Mouse (Mus musculus) neural tube, embryonic 13.5 days (tissue): ENCODE data around the gene Vezf1. TPM values are rescaled to one million over a fixed set of nuclear protein-coding genes. Genes with fewer than 3 reads are reported as not detected.

Experiments
- ATAC-seq: fragments of 200-750 bp; cut with Nextera tagmentation; 2 replicates; pipeline ENCODE4 v1.8.0; 2017; ENCODE audit warnings: low read depth, mild to moderate bottlenecking, moderate TSS enrichment, moderate library complexity
- H3K27ac ChIP-seq: fragments of 300-500 bp; sonication (generic); replicated peaks from 2 replicates; pipeline ENCODE4 v1.5.1; 2015; ENCODE audit warnings: moderate library complexity, mild to moderate bottlenecking, inconsistent platforms
- H3K27me3 ChIP-seq: fragments of 300-500 bp; sonication (generic); 2 replicates; pipeline ENCODE4 v1.6.1; 2015; ENCODE audit warnings: mild to moderate bottlenecking, inconsistent platforms
- H3K36me3 ChIP-seq: fragments of 300-500 bp; sonication (generic); 2 replicates; pipeline ENCODE4 v1.6.1; 2015; ENCODE audit warnings: mild to moderate bottlenecking, inconsistent platforms
- H3K4me1 ChIP-seq: fragments of 300-500 bp; sonication (generic); replicated peaks from 2 replicates; pipeline ENCODE4 v1.6.1; 2015; ENCODE audit warnings: inconsistent platforms
- H3K4me2 ChIP-seq: fragments of 300-500 bp; sonication (generic); 2 replicates; pipeline ENCODE4 v1.6.1; 2015; ENCODE audit warnings: inconsistent platforms, mild to moderate bottlenecking, moderate library complexity
- H3K4me3 ChIP-seq: fragments of 300-500 bp; sonication (generic); 2 replicates; pipeline ENCODE4 v1.5.1; 2015; ENCODE audit warnings: mild to moderate bottlenecking, inconsistent platforms
- H3K9ac ChIP-seq: fragments of 300-500 bp; sonication (generic); 2 replicates; pipeline ENCODE4 v1.6.1; 2015; ENCODE audit warnings: moderate library complexity, mild to moderate bottlenecking, inconsistent platforms
- H3K9me3 ChIP-seq: fragments of 300-500 bp; sonication (generic); 2 replicates; pipeline ENCODE4 v1.6.1; 2016; ENCODE audit warnings: inconsistent platforms
- WGBS: fragments of 180-500 bp; shearing (Covaris S2); methylation state at CpG from one replicate; pipeline ENCODE4 v1.1.7; 2015; 5-methylcytosine and 5-hydroxymethylcytosine counted together
- polyA plus RNA-seq: library from polyadenylated mRNA; unstranded; fragments of >200 nt; fragmentation: Nextera tagmentation; extraction: Ambion mirVana; gene quantifications from 2 replicates; pipeline ENCODE4 v1.2.1, GENCODE M21; 2015

Vezf1 gene
- polyA plus RNA-seq: 53.9 and 62.8 TPM in 2 replicates

DNA sequence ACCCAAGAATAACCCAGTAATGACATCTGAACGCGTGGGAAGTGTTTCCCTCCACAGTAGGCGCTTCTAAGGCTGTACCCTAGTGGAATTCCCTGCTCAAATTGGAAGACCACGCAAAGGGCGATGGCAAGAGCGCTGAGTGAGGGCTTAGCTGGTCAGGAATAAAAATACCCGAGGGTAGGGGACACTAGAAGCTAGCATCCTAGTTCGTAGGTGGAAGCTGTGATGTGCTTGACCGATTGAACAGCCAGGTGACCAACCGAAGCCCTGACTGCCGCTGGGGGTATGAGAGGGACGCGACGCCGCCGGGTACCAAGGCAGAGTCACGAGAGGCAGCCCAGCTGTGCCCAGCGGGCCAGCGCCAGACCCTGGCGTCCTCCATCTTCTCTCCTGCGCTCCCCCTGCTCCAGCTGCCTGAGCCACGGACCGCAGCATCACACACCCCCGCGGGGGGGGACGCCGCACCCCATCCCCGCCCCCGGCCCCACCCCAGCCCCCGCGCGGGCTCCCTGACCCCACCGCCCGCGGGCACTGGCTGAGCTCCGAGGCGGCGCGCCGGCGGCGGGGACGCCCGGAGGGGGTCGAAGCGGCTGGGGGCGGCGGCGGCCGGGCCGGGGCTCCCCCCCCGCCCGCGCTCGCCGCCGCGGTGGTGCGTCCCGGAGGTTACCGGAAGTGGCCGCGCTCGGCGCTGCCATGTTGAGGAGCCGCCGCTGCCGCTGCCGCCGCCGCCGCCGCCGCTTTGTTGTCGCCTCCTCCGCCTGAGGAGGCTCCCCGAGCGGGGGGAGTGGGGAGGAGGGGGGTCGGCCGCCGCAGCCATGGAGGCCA is at the start of gene Vezf1:
Vezf1 (plus strand) TSS at position 694 of the 825 bp plus-strand sequence.
- peak within 1 kb of the TSS; percentile 93 for H3K4me3 ChIP-seq
- H3K9ac ChIP-seq: peak within 1 kb of the TSS; percentile 100
- peak within 1 kb of the TSS; percentile 91 for H3K4me2 ChIP-seq
- no peaks in the 10 kb centered on the region for H3K36me3 ChIP-seq
- under 1% methylated on average over 27 of the region's 81 CpGs for WGBS
- peaks cover 46% of the 10 kb centered on the region for H3K4me1 ChIP-seq
- ATAC-seq: peak; percentile 91
- H3K27ac ChIP-seq: peak within 1 kb of the TSS; percentile 99
- no peaks in the 10 kb centered on the region for H3K27me3 ChIP-seq
- no peaks in the 10 kb centered on the region for H3K9me3 ChIP-seq

DNA sequence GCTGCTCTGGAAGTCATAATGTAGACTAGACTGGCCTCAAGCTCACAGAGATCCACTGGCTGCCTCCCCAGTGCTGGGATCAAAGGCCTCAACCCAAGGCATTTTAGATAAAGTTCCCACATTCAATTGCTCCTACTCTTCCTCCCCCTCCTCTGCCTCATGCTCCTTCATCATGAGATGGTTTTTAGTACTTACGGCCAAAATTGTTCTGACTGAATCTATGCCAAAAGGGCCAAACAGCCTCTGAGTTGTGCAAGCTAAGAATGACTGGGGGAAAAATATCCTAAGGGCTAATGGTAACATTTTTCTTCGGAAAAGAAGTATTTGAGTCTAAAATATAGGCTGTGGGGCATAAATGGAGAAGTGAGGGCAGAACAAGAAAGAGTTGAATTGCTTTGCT is 44.1 kb upstream of the Vezf1 start:
- H3K4me3 ChIP-seq: no peak overlapping the region
- no peaks in the 10 kb centered on the region for H3K9me3 ChIP-seq
- no peak overlapping the region for H3K9ac ChIP-seq
- H3K27me3 ChIP-seq: no peaks in the 10 kb centered on the region
- H3K27ac ChIP-seq: no peak overlapping the region
- H3K36me3 ChIP-seq: no peaks in the 10 kb centered on the region
- no peak overlapping the region for H3K4me2 ChIP-seq
- WGBS: 83% methylated on average over 2 of the region's 2 CpGs
- ATAC-seq: no peak
- peaks cover 19% of the 10 kb centered on the region for H3K4me1 ChIP-seq

DNA sequence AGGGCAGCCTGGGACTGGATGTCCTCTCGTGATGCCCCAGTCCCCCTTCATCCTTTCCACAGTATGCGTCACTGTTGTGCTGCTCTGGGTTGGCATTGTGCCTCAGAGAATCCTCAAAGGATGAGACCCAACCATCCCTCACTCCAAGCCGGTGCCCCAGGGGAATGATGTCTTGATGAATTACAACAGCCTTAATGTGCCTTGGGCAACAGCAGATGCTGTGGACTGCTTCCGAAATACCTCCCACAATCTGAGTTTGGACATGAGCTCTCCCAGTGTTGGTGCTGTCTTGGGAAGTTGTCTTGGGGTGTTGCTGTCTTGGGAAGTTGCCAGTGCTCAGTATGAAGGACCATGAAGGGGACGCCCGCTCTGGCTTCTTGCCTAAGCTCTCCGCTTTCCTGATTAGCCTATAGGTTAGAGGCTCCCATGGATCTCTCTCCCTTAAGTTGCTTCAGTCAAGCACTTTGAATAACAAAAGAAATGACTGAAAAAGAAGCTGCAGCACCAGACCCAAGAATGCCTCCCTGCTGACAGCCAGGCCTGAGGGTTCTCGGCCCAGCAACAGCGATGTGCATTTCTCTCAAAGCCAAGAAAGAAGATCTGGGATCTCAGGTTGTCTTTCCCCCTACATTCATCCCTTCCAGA is 40.6 kb upstream of the Vezf1 start:
- Histone ChIP-seq H3K9ac (no peak overlapping the region), H3K4me1 (peaks cover 19% of the 10 kb centered on the region), H3K27me3 (no peaks in the 10 kb centered on the region), H3K36me3 (no peaks in the 10 kb centered on the region), H3K27ac (peak overlapping the region; percentile 28; the same call in 1 of the 2 replicates), H3K4me2 (no peak overlapping the region), H3K4me3 (no peak overlapping the region), H3K9me3 (no peaks in the 10 kb centered on the region)
- WGBS: 35% methylated on average over 9 of the region's 9 CpGs
- no peak for ATAC-seq

DNA sequence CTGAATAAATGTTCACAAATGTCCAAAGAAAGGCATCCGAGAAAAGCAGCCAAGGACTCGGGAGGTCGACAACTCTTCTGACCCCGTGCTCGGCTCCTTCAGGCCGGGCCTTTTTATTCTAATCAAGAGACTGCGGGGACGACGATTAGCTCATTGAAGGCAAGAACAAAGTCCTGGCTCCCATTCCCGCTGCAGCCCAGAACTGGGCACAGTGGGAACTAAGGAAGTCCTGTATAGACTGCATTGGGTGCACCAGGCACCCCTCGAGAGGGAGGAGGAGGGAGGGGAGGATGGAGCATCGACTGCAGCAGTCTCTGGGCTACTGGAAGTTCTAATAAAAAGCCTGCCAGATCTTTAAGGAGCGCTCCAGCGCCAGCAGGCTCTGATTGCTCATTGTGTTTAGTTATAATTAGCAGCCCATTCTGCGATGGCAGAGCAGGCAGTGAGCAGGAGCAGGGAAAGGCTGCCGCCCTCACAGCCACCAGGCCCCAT is 39.8 kb upstream of the Vezf1 start:
- ATAC-seq: peak; percentile 43; the same call in 1 of the 2 replicates
- Histone ChIP-seq H3K4me3 (no peak overlapping the region), H3K4me2 (no peak overlapping the region)

DNA sequence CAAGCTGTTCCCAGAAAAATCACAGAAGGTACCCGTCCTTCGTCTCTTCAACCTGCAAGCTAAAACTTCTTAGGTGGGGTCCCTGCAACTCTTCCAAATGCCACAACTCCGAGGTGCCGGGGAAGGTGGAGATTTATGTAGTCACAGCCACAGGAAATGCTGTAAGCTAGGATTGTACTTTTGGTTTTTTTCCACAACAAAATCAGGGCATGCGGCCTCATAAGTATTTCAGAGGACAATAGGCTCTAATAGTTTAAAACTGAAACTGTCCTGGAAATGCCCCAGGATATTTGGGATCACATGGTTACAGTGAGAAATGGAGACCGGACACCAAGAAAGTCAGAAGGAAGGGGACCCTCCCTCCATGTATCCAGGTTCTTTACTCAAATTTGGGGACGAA is 37.9 kb upstream of the Vezf1 start:
- no peak for ATAC-seq
- H3K27ac ChIP-seq: no peak overlapping the region
- 86% methylated on average over 7 of the region's 7 CpGs for WGBS
- H3K9ac ChIP-seq: no peak overlapping the region
- H3K36me3 ChIP-seq: peaks cover 5% of the 10 kb centered on the region; the same call in 1 of the 2 replicates
- no peak overlapping the region for H3K4me3 ChIP-seq
- H3K4me1 ChIP-seq: peaks cover 19% of the 10 kb centered on the region
- no peaks in the 10 kb centered on the region for H3K9me3 ChIP-seq
- no peak overlapping the region for H3K4me2 ChIP-seq
- no peaks in the 10 kb centered on the region for H3K27me3 ChIP-seq

More for the DNA sequence above, 39.8 kb upstream of the Vezf1 start:
- whole genome bisulfite sequencing: 6% methylated on average over 16 of the region's 16 CpGs
- Histone ChIP-seq H3K27ac (0 out of 2 replicates have a peak overlapping the region, but pooled peaks have one; percentile 28), H3K36me3 (no peaks in the 10 kb centered on the region), H3K9me3 (no peaks in the 10 kb centered on the region), H3K4me1 (peaks cover 19% of the 10 kb centered on the region), H3K27me3 (no peaks in the 10 kb centered on the region), H3K9ac (0 out of 2 replicates have a peak overlapping the region, but pooled peaks have one; percentile 38)

DNA sequence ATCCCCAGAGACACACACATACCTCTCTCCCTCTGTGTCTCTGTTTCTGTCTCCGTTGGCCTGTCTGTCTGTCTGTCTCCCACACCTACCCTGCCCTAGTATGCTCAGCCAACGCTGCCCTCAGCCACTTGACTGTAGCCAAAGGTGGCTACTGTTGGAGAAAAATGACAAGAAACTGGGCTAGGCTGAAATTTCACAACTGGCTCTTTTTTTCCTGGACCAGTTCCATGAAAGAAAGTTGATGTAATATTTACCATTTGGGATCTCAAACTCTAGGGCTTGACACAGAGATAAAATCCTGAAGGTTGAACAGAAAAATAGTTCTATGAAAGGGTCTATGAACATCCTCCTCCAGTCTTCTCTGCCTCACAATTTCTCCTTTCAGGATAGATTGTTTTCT is 37.2 kb upstream of the Vezf1 start:
- H3K27me3 ChIP-seq: no peaks in the 10 kb centered on the region
- H3K9ac ChIP-seq: no peak overlapping the region
- no peak overlapping the region for H3K4me3 ChIP-seq
- H3K9me3 ChIP-seq: no peaks in the 10 kb centered on the region
- ATAC-seq: no peak
- WGBS: 87% methylated on average over 2 of the region's 2 CpGs
- peaks cover 19% of the 10 kb centered on the region for H3K4me1 ChIP-seq
- no peak overlapping the region for H3K4me2 ChIP-seq
- peaks cover 5% of the 10 kb centered on the region; the same call in 1 of the 2 replicates for H3K36me3 ChIP-seq
- H3K27ac ChIP-seq: no peak overlapping the region

DNA sequence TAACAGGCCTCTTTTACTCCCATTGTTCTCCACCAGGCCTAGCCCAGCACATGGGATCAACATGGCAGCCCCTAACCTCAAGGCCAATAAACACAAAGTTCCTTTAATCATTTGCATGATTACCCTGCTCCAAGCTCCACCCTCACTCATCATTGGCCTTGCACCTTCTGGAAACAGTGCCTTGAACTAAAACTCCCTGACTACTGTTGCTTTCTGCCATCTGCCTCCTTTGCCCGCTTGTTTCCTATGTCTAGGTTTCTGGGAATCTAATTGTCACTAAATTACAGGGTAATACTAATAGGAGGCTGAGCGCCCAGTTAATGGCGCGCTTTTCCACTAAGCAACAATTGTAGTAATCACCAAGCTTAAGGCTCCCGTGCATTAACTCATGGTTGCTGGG is 36.3 kb upstream of the Vezf1 start:
- Histone ChIP-seq H3K36me3 (peaks cover 5% of the 10 kb centered on the region; the same call in 1 of the 2 replicates), H3K9ac (no peak overlapping the region), H3K4me3 (no peak overlapping the region), H3K27me3 (no peaks in the 10 kb centered on the region), H3K4me2 (no peak overlapping the region), H3K4me1 (peaks cover 21% of the 10 kb centered on the region), H3K27ac (no peak overlapping the region), H3K9me3 (no peaks in the 10 kb centered on the region)
- 74% methylated on average over 5 of the region's 5 CpGs for WGBS
- ATAC-seq: no peak

DNA sequence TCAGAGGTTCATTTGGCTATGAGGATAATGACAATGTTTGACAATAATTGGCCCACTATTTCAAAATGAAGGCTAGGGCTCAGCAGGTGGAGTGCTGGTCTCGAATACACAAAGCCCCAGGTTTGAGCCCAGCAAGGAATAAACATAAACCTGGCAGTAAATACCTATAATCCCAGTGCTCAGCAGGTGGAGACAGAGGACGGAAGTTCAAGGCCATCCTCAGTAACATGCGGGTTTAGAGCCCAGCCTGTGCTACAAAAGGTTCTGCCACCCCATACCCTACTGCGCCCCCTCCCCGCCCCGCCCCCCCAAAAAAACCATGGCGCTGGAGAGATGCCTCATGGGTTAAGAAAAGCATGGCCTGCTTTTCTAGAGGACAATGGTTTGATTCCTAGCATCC is 32.1 kb upstream of the Vezf1 start:
- peaks cover 5% of the 10 kb centered on the region; the same call in 1 of the 2 replicates for H3K36me3 ChIP-seq
- no peak overlapping the region for H3K4me3 ChIP-seq
- ATAC-seq: no peak
- WGBS: 73% methylated on average over 7 of the region's 7 CpGs
- H3K9ac ChIP-seq: no peak overlapping the region
- H3K27ac ChIP-seq: no peak overlapping the region
- no peak overlapping the region for H3K4me2 ChIP-seq
- H3K9me3 ChIP-seq: no peaks in the 10 kb centered on the region
- H3K4me1 ChIP-seq: peaks cover 11% of the 10 kb centered on the region
- no peaks in the 10 kb centered on the region for H3K27me3 ChIP-seq

DNA sequence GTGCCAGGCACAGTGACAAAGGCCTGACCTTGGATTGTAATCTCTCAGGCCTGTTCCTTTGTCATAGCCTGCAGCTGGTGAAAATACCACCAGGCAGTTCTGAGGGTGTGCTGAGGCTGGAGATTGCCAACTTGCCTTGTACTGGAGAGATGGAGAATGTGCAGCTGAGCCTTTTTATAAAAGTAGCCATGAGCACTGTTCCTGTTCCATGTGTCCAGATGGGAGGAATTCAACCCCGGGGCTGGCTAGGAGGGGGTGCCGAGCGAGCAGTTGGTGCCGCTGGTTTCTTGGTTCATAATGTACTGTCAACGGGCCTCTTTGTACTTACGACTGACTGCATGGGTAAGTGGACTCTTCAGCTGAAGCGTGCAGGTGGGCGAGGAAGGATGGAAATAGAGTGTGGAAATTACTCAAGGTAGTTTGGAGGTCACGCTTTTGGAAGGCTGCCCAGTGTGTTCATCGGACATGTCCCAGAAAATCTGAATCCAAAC is 31.3 kb upstream of the Vezf1 start:
- WGBS: 59% methylated on average over 10 of the region's 10 CpGs
- H3K9me3 ChIP-seq: no peaks in the 10 kb centered on the region
- H3K27me3 ChIP-seq: no peaks in the 10 kb centered on the region
- peaks cover 5% of the 10 kb centered on the region; the same call in 1 of the 2 replicates for H3K36me3 ChIP-seq
- H3K27ac ChIP-seq: no peak overlapping the region
- peaks cover 11% of the 10 kb centered on the region for H3K4me1 ChIP-seq
- H3K4me3 ChIP-seq: no peak overlapping the region
- no peak for ATAC-seq
- H3K4me2 ChIP-seq: no peak overlapping the region
- no peak overlapping the region for H3K9ac ChIP-seq

DNA sequence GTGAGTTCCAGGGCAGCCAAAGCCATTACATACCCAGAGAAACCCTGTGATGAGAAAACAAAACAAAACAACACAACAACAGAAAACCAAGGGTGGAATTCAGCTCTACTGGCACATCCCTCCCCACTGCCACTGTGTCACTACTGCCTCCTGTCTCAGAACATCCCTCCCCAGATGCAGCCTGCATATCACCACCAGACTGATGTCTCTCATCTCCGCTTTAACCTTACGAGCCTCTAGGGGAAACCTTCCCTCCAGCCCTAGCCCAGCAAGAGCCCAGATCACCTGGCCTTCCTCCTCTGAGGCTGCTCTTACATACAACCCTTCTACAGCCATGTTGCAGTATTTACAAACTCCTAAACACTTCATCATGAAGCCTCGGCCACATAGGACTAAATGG is 30.7 kb upstream of the Vezf1 start:
- WGBS: 73% methylated on average over 3 of the region's 3 CpGs
- ATAC-seq: no peak
- peaks cover 5% of the 10 kb centered on the region; the same call in 1 of the 2 replicates for H3K36me3 ChIP-seq
- H3K9me3 ChIP-seq: no peaks in the 10 kb centered on the region
- no peaks in the 10 kb centered on the region for H3K27me3 ChIP-seq
- no peak overlapping the region for H3K27ac ChIP-seq
- no peak overlapping the region for H3K9ac ChIP-seq
- no peak overlapping the region for H3K4me3 ChIP-seq
- no peak overlapping the region for H3K4me2 ChIP-seq
- H3K4me1 ChIP-seq: peaks cover 11% of the 10 kb centered on the region

DNA sequence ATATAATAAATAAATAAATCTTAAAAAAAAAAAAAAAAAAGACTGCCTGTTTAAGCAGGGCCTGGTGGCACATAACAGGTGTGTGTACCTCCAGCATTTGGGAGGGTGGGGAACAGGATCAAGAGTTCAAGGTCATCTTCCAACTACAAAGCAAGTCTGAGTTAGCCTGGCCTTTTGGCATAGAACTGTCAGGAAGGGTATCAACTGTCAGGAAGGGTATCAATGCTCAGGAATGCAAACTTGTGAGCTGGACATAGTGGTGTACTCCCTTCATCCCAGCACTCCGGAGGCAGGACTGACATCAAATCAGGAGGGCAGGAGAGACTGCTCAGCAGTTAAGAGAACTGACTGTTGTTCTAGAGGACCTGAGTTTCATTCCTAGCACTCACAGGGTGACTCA is 29.0 kb upstream of the Vezf1 start:
- Histone ChIP-seq H3K27ac (no peak overlapping the region), H3K9me3 (no peaks in the 10 kb centered on the region), H3K4me3 (no peak overlapping the region), H3K4me1 (peaks cover 11% of the 10 kb centered on the region), H3K4me2 (no peak overlapping the region), H3K27me3 (no peaks in the 10 kb centered on the region), H3K36me3 (peaks cover 5% of the 10 kb centered on the region; the same call in 1 of the 2 replicates), H3K9ac (no peak overlapping the region)
- WGBS: 87% methylated on average over 1 of the region's 1 CpGs
- ATAC-seq: no peak

DNA sequence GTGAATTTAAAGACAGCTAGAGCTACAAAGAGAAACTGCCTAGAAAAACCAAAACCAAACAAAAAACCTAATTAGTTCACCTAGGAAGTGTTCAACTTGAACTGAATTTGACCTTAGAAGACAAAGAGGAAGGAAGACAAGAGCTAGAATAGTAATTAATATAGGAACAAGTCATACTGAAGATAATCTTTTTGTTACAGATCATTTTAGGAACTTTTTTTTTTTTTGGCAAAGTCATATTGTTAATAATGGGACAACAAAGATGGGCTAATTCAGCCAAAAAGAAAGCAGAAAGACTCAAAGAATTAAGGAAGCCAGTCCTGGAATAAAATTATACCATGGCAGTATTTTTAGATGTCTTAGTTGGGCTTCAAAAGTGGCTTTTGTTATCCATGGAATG is 23.8 kb upstream of the Vezf1 start:
- Histone ChIP-seq H3K27ac (no peak overlapping the region), H3K36me3 (peaks cover 2% of the 10 kb centered on the region; the same call in 1 of the 2 replicates), H3K4me3 (no peak overlapping the region), H3K9ac (no peak overlapping the region), H3K4me1 (peaks cover 18% of the 10 kb centered on the region), H3K27me3 (no peaks in the 10 kb centered on the region), H3K9me3 (no peaks in the 10 kb centered on the region), H3K4me2 (no peak overlapping the region)
- no peak for ATAC-seq
